Mouse (Mus musculus) brain, embryonic 14.5 days (tissue): ENCODE results near the gene Srebf1. TPM values are rescaled to one million over a fixed set of nuclear protein-coding genes. Genes with fewer than 3 reads are reported as not detected.

Source experiments
- DNase-seq: peaks from one replicate; pipeline ENCODE4 v3.0.0-alpha.2; 2011; ENCODE audit warnings: low read depth
- CTCF ChIP-seq: fragments of 200-500 bp; IDR thresholded peaks from 2 replicates; pipeline ENCODE4 v1.5.1; 2012; ENCODE audit warnings: inconsistent platforms, mild to moderate bottlenecking, moderate library complexity, borderline replicate concordance; ENCODE audit not compliant: insufficient read depth, insufficient read length; ENCODE audit errors: extremely low read depth
- POLR2A ChIP-seq: fragments of 200-500 bp; IDR thresholded peaks from 2 replicates; pipeline ENCODE4 v1.6.1; 2012; ENCODE audit warnings: mild to moderate bottlenecking, inconsistent platforms, borderline replicate concordance; ENCODE audit not compliant: poor library complexity, insufficient read depth, insufficient read length, severe bottlenecking; ENCODE audit errors: extremely low read depth
- polyA plus RNA-seq: library from polyadenylated mRNA; depleted of rRNA; stranded (reverse); fragments of >200 nt; gene quantifications from 2 replicates; pipeline ENCODE4 v1.2.3, GENCODE M21; 2012

Gene Srebf1
- polyA plus RNA-seq, 1 experiment: 71.9 TPM

DNA sequence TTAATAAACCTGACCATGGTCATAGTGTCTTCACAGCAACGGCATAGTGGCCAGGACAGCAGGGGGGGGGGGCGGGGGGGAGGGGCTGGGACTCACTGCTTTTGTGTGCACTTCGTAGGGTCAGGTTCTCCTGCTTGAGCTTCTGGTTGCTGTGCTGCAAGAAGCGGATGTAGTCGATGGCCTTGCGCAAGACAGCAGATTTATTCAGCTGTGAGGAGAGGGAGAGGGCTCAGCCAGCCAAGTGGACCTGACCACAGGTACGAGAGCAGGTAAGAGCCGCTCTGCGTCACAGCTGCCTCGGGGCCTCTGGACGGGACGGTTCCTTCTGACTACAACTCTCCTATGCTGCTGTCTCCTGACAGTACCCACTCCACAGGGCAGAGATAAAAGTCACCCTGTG, 17.4 kb downstream of the Srebf1 start:
- DNase-seq: no peak

DNA sequence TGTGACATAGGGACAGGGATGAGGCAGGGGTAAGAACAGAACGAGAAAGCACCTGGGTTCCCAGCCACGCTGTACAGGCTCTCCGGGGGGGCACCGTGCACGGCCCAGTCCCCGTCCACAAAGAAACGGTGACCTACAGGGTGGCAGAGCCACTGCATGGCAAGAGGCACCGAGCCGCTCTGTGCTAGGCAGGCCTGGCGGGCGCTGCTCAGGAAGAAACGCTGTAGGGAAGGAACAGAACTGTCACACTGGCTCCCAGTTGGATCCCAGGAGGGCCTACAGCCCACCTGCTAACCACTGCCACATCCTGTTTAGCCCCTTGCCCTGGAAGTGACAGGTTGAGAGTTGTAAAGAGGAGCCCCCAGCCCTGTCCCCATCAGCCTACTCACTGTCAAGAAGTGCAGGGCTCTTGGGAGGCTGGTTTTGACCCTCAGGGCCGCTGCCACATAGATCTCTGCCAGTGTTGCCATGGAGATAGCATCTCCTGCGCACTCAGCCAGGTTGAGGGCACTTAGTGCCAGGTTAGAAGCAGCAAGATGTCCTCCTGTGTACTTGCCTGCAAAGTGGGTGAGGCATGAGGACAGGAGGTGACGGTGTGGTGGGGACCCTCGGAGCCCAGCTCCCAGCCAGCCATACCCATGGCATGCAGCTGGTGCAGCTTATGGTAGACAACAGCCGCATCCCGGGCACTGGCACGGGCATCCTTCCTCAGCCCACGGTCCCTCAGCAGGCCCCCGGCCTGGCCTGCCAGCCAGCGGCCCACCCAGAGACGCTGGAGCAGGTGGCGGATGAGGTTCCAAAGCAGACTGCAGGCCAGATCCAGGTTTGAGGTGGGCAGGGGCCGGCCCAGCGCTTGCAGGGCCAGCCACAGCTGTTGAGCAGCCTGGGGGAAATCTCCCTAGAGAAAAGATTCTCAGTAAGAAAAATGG, 19.4 kb downstream of the Srebf1 start:
- no peak for DNase-seq
- TF ChIP-seq POLR2A (no peak), CTCF (no peak)

More for the DNA sequence above, 17.4 kb downstream of the Srebf1 start:
- no peak for TF ChIP-seq CTCF
- TF ChIP-seq POLR2A: no peak

DNA sequence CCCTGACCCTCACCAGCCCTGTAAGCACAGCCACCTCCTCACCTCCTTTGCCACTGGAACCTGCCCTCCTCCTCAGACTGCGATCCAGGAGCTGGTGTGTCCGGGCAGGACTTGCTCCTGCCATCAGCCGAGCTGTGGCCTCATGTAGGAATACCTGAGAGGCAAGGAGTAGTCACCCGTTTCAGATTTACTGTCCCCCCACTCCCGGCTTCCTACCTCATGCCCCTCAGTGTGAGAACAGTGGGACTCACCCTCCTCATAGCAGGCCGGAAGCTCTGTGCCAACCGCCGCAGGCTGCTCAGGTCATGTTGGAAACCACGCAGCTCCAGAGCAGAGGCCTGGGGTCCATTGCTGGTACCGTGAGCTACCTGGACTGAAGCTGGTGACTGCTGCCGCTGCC, 22.0 kb downstream of the Srebf1 start:
- TF ChIP-seq CTCF: no peak
- no peak for TF ChIP-seq POLR2A
- no peak for DNase-seq

DNA sequence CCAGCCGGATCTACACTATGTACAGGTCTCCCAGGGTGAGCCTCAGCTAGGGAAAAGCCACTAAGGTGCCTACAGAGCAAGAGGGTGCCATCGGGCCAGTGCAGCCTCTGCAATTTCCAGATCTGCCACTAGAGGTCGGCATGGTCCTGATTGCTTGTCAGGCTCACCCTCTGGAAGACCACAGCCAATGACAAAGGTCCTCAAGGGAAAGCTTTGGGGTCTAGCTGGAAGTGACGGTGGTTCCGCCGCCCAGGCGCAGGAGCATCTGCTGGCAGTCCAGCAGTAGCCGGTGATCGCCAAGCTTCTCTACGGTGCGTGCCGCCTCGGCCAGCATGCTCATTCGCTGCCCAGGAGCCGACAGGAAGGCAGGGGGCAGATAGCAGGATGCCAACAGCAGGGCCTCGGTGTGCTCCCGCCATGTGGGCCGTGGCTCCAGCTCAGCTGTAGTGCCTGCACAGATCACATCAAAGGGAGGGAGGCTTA, 22.6 kb downstream of the Srebf1 start:
- peak; percentile 100 for TF ChIP-seq CTCF
- TF ChIP-seq POLR2A: no peak
- peak; percentile 94 for DNase-seq

DNA sequence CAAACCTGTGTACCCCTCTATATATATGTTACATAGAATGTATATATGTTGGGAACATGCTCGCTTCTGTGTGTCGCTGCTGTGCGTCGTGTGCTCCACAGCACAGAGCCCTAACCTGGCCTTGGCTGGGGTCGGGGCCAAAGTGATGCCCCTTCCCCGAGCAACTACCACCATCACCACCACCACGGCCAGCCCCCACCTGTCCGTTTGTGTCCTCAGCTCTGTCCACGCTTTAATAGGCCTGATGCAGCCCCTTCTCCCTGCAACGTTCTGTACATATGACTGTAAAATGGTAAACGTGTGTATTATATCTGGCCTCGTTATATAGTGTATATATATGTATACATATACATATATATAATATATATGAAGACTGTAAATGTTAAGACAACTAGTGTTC, 23.7 kb downstream of the Srebf1 start:
- no peak for TF ChIP-seq POLR2A
- no peak for TF ChIP-seq CTCF
- no peak for DNase-seq

DNA sequence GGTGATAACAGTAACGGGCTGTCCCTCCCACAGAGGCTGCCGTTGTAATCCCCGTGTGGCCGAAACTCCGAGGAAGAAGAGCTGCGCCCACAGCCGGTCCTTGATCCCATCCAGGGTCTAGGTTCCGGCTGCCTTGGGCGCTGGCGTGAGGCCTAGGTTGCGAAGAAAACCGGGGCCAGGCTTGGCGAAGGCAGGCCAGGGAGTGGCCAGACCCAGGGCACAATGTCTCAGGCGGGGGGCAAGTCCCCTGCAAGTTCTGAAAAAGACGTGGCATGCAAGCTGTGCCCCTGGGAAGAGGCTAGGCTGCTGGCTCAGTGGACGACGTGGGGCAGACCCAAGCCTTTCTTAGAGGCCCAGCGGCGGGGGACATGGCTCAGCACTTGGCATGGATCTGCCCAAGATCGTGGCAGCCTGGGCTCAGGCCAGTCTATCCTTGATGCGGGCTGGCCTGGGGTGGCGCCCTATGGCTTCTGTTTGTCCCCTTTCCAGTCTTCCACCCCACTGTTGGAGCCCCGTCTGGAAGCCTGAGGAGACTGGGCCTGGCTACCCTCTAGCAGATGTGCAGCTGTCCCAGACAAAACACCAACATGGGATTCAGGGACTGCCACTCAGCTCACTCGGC, 24.3 kb downstream of the Srebf1 start:
- DNase-seq: no peak
- no peak for TF ChIP-seq CTCF
- TF ChIP-seq POLR2A: no peak

DNA sequence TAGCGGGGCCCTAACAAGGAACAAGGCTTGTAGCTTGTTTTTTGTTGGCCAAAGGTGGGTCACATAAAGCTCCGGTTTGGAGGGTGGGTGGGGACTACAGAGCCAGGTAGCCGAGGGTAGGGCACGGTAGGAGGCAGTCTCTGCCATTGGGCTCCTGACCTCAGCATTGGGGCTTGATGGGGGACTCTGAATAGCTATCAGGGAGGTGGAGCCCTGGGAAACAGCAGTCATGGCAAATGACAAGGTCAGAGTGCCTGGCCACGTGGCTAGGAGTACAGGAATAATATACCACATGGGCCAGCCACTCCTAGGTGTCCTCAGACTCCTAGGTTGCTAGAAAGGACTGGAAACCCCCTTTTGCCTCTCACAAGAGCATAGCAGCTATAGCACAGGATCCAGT, 26.0 kb downstream of the Srebf1 start:
- no peak for DNase-seq
- TF ChIP-seq POLR2A (no peak), CTCF (no peak)

DNA sequence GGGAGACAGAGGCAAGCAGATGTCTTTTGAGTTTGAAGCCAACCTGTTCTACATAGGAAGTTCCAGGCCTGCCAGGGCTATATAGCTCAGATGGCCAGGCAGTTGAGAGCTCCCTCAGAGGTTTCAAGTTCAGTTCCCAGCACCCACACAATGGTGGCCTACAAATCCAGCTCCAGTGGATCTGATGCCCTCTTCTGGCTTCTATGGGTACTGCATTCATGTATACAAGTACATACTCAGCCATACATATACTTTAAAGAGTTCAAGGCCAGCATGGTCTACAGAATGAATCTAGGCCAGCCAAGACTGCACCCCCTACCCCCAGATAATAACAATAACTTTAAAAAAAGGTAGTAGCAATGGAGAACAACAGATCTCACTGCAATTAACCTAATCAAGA, 27.3 kb downstream of the Srebf1 start:
- DNase-seq: no peak
- no peak for TF ChIP-seq POLR2A
- TF ChIP-seq CTCF: peak; percentile 53; the same call in 1 of the 2 replicates

DNA sequence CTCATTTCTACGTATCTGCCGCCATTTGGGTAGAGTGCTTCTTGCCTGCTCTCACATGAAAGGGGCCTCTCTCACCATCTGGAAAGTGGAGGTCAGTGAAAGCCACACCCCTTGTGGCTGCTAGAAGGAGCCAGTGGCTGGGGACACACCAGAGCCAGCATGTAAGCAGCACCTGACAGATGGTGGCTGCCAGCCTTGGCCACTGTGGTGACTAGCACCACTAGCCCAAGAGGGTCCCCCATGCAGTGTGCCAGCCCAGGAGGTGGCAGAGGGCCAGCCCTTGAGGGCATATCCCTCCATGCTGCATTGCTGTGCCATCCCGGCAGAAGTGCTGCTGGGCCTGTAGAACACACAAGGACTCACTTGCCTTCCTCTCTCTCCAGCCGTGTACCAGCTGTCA, 28.8 kb downstream of the Srebf1 start:
- peak; percentile 82 for DNase-seq
- TF ChIP-seq POLR2A (no peak), CTCF (no peak)

DNA sequence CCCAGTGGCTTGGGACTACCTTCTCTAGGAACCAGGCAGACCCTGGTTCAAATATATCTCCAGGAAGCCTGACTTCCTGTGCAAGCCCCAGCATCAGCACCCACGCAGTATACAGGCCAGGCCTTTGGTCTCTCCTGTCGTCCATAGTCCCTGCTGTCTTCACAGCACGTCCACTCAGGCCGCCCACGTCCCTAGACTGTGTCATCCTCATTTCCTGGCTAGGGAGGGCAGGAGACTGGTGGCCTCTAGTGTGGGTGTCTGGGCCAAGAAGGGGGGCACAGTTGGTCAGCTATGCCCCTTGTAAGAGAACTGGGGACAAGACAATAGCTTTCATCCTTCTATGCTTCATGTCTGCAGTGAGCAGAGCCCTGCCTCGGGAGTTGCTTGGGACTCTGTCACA, 29.8 kb downstream of the Srebf1 start:
- DNase-seq: no peak

DNA sequence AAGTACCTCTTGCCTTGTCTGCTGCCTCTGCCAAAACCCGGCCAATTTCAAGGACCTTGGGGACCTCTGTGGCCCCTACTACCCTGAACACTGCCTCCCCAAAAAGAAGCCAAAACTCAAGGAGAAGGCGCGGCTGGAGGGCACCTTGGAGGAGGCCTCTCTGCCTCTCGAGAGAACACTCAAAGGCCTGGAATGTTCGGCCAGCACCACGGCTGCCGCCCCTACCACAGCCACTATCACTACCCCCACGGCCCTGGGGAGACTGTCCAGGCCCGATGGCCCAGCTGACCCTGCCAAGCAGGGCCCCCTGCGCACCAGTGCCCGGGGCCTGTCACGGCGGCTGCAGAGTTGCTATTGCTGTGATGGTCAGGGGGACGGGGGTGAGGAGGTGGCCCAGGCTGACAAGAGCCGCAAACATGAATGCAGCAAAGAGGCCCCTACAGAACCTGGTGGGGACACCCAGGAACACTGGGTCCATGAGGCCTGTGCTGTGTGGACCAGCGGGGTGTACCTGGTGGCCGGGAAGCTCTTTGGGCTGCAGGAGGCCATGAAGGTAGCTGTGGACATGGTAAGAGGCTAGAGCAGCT, 32.2 kb downstream of the Srebf1 start:
- DNase-seq: no peak

More for the DNA sequence above, 29.8 kb downstream of the Srebf1 start:
- TF ChIP-seq POLR2A (no peak), CTCF (no peak)

More for the DNA sequence above, 32.2 kb downstream of the Srebf1 start:
- no peak for TF ChIP-seq CTCF
- TF ChIP-seq POLR2A: no peak
